In genomic region chr17:24454756-24455522, GRCm38 (mm10) we compare ENCODE assay signal across 8 mouse cellular contexts. TPM values are rescaled to one million over a fixed set of nuclear protein-coding genes. Genes with fewer than 3 reads are reported as not detected.
DNase-seq lines count a peak whose midpoint lies in the region; ATAC-seq lines count a peak whose summit lies in the region.

No protein-coding gene starts in this region.

- peak overlapping the region; percentile 90 for H3K4me3 ChIP-seq in hindbrain, embryonic 11.5 days (ENCODE audit: low read depth, low read length)

- WGBS in hindbrain, embryonic 11.5 days: under 1% methylated on average over 67 of the region's 67 CpGs

- peak; percentile 96 for ATAC-seq in frontal cortex, adult (ENCODE audit: low TSS enrichment)
- ATAC-seq in hindbrain, embryonic 11.5 days (ENCODE audit: low FRiP score): peak; percentile 93

- peak; percentile 99 for DNase-seq in MN1 (ENCODE audit: low spot score)
- DNase-seq in cerebellum, adult 9-10 months: peak; percentile 99
- peak; percentile 99 for DNase-seq in hindbrain, embryonic 11.5 days (ENCODE audit: low spot score)
- DNase-seq in layer of hippocampus, postnatal 10 days (ENCODE audit: low spot score in 2 of 2): peak; percentile 98 to 99
- peak; percentile 100 for DNase-seq in lung, postnatal 10 days
- DNase-seq in ovary, postnatal 36 days (ENCODE audit: low spot score): peak; percentile 98
- peak; percentile 100 for DNase-seq in thymus, postnatal 25 days

- no peaks in the 10 kb centered on the region for H3K27me3 ChIP-seq in hindbrain, embryonic 11.5 days (ENCODE audit: control insufficient read depth, insufficient read depth, low read length)

- 0 out of 2 replicates have a peak, but pooled peaks cover 2% of the 10 kb centered on the region for H3K4me1 ChIP-seq in hindbrain, embryonic 11.5 days (replicated peaks; ENCODE audit: control insufficient read depth, insufficient read depth, low read length)

- H3K9ac ChIP-seq in hindbrain, embryonic 11.5 days (ENCODE audit: low read depth, low read length): peak overlapping the region; percentile 90

- no peaks in the 10 kb centered on the region for H3K36me3 ChIP-seq in hindbrain, embryonic 11.5 days (ENCODE audit: control insufficient read depth, insufficient read depth, low read length)

- H3K4me2 ChIP-seq in hindbrain, embryonic 11.5 days (replicated peaks; ENCODE audit: low read depth, low read length): peak overlapping the region; percentile 80

- no peaks in the 10 kb centered on the region for H3K9me3 ChIP-seq in hindbrain, embryonic 11.5 days (ENCODE audit: control insufficient read depth, low read length)

- H3K27ac ChIP-seq in hindbrain, embryonic 11.5 days (ENCODE audit: low read depth, low read length): peak overlapping the region; percentile 86

RNA-seq across cellular contexts. Expression of gene Dnase1l2, which starts 12.0 kb away (rescaled TPM):
- 2.6 and 3.2 TPM in 2 replicates for polyA plus RNA-seq in hindbrain, embryonic 11.5 days (2014; fragmentation: Nextera tagmentation; extraction: Ambion mirVana)
- 1 to 10 TPM; 6.9 to 7.5 TPM for total RNA-seq in layer of hippocampus, postnatal 10 days (2021)

RNA-seq across cellular contexts. Expression of gene E4f1, which starts 15.2 kb away (rescaled TPM):
- 17.5 and 19.9 TPM in 2 replicates for polyA plus RNA-seq in hindbrain, embryonic 11.5 days (2014; fragmentation: Nextera tagmentation; extraction: Ambion mirVana)
- 10 to 100 TPM; 30.0 to 33.3 TPM for total RNA-seq in layer of hippocampus, postnatal 10 days (2021)

RNA-seq across cellular contexts. Expression of gene Pgp, which starts 15.3 kb away (rescaled TPM):
- 60.1 and 64.6 TPM in 2 replicates for polyA plus RNA-seq in hindbrain, embryonic 11.5 days (2014; fragmentation: Nextera tagmentation; extraction: Ambion mirVana)
- 10 to 100 TPM; 64.7 to 67.9 TPM for total RNA-seq in layer of hippocampus, postnatal 10 days (2021)

RNA-seq across cellular contexts. Expression of gene Bricd5, which starts 18.7 kb away (rescaled TPM):
- polyA plus RNA-seq in hindbrain, embryonic 11.5 days (2014; fragmentation: Nextera tagmentation; extraction: Ambion mirVana): 0.86 and 1.8 TPM in 2 replicates
- 1 to 10 TPM in 1 of 2 experiments, under 1 TPM in 1; 0.87 to 1.8 TPM for total RNA-seq in layer of hippocampus, postnatal 10 days (2021)

RNA-seq across cellular contexts. Expression of gene Mlst8, which starts 23.9 kb away (rescaled TPM):
- 27.8 and 37.7 TPM in 2 replicates for polyA plus RNA-seq in hindbrain, embryonic 11.5 days (2014; fragmentation: Nextera tagmentation; extraction: Ambion mirVana)
- total RNA-seq in layer of hippocampus, postnatal 10 days (2021): 10 to 100 TPM; 29.1 to 30.8 TPM

Comparison
In these comparisons a context has a peak if more than half of its experiments do, and no peak if none do; other contexts are left out.
1. Peak in every context shown above with its lines: DNase-seq, ATAC-seq, H3K4me3 ChIP-seq and H3K27ac ChIP-seq.